Mouse (Mus musculus): ENCODE measurements around the gene Uhrf1bp1.

- TF ChIP-seq CTCF (IDR thresholded peaks at IDR 0.05; ENCODE audit: borderline replicate concordance, extremely low read depth, insufficient read depth, insufficient read length) (no peak), POLR2A (IDR thresholded peaks at IDR 0.05; ENCODE audit: borderline replicate concordance, extremely low read depth, insufficient read depth, insufficient read length, poor library complexity, severe bottlenecking) (no peak)
Observed at GRCm38 (mm10) chr17:27823142-27823905, 32.9 kb upstream of the Uhrf1bp1 start.

Data from brain, embryonic 14.5 days (tissue).